Mouse (Mus musculus): ENCODE results near the gene Arid1b.

The Arid1b gene

DNA sequence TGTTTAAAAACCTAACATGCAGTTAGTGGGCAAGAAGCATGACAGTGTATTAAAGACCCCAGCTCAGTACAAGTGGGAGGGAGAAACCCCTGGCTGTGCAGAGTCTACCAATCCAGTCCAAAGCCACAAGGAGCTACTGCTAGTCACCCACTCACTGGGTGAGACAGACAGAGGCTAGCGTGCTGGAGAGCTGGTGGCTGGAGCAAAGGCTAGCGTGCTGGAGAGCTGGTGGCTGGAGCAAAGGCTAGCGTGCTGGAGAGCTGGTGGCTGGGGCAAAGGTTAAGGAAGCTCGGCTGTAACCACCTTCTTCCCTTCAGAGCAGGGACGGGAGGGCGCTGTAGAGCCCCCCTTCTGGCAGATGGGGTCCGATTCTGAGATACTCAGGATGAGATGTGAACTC is 320.6 kb downstream of the Arid1b start:
- DNase-seq (ENCODE audit: low read depth): no peak

DNA sequence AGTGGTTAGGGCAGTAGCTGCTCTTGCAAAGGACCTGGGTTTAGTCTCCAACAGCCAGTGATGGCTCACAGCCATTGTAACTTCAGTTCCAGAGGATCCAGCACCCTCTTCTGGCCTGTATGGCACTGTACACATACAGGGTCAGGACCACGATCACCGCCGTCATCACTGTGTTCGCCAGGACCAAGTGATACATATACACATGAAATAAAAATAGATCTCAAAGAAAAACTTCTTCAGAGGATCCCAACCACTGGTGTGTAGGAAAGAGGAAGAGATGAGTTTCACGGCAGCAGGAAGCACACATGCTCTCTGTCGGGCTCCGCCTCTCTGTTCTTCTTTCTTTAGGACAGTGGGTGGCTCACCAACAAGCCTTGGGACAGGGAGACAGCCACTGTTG is 322.4 kb downstream of the Arid1b start:
- DNase-seq (ENCODE audit: low read depth): peak; percentile 13

DNA sequence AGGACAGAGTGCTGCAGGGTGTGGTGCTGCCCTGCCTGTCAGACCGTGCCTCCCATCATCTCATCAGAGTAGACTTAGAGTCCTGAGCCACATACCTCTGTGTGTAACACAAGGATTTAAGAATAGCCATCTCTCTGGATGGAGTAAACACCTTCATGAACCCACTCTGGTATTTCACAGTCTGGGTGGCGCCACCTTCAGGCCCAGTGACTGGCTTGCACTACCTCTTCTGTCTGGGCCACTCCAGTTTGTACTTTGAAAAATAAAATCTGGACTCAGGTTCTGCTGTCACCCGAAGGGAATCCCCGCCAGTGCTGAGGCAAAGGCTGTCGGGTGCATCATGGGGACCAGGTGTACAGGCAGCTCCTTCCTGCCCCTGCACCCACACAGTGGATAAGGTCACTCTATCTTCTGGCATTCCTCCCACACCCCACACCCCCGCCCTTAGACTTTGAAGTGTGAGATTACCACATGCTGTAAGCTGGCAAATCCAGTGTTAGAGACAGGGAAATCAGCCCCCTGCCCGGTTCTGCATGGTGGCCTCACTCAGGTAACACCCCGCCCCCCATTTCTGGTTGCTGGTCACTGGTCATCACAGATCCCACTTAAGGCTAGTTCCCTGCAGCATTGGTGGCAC is 327.6 kb downstream of the Arid1b start:
- no peak for DNase-seq (ENCODE audit: low read depth)

DNA sequence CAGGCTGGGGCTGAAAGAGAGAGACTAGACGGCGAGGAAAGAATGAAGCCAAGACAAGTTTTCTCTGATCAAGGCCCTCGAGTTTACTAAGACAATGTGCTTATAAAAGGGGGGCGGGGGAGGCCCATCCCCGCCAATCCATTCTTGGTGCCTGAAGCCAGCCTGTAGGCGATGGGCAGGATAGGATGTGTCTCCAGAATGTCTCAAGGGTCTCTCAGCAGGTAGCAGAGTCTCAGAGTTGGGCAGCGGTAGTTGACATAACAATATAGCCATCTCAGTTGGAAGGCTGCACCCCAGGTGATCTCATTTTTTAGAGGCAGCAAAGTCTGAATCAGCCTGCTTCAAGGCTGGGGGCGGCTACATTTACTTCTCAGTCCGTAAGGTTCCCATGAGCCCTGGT is 328.5 kb downstream of the Arid1b start:
- no peak for DNase-seq (ENCODE audit: low read depth)

- peak; percentile 78 for DNase-seq (ENCODE audit: low read depth)
Observed at GRCm38 (mm10) chr17:5323746-5324145, 329.6 kb downstream of the Arid1b start.

- peak; percentile 79 for DNase-seq (ENCODE audit: low read depth)
Observed at GRCm38 (mm10) chr17:5324236-5324876, 330.2 kb downstream of the Arid1b start.

DNA sequence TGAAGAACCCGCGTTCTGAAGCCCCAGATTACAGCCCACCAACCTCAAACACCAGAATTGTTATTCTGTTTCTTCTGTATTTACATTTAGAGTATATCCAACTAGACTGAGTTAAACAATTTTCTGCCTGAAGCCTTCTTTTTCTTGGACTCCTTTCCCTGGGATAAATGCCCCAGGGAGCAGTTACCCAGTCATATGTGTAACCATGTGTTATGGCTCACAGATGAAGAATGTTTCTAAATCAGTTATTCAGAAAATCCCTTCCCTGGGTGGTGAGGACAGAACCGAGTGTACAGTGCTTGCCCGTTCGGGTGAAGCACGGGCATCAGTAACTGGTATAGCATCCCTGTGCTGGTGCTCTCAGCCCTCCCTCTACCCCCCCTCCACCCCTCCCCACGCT is 332.6 kb downstream of the Arid1b start:
- peak; percentile 86 for DNase-seq (ENCODE audit: low read depth)

DNA sequence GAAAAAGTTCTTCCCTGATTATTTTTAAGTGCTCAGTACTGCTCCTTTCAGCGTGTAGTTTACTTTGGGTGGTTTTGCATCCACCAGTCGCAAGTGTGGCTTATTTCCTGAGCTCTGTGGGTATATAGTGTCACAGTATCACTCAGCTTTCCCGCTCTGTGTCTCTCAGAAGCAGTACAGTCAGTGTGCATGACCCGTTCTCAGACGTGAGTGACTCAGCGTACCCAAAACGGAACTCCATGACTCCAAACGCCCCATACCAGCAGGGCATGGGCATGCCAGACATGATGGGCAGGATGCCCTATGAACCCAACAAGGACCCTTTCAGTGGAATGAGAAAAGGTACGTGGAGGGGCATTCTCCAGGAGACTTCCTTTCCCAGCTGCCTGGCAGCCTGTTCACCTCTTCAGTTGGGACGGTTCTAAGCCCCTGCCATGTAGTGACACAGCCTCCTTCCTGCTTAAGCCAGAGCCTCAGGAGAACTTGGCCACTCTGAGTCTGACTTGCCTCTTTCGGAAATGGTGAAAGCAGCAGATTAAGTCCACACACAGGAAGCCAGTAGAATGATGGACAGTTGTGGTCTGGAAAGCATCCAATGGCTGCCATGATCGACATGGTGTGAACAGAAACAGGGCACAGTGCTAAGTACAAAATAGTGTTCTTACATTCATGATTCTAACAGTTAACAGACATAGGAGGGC is 333.5 kb downstream of the Arid1b start:
- peak; percentile 96 for DNase-seq (ENCODE audit: low read depth)

DNA sequence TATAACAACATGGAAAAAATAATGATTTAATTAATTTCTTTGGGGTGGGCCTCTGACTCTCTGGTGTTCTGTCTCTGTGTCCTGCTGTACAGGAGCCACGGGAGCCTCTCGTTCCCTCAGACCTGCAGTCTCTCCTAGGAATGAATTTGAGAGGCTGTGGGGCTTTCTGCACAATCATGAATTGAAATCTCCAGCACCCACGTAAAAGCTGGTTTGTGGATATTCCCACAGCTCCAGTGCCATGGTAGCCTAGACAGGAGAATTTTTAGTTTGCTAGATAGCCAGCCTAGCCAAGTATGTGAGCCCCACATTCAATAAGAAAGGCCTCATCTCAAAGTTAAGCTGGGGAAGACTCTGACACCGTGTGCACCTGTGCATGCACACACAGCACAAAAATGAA is 335.3 kb downstream of the Arid1b start:
- DNase-seq (ENCODE audit: low read depth): no peak

- DNase-seq (ENCODE audit: low read depth): no peak
Observed at GRCm38 (mm10) chr17:5330063-5330462, 335.9 kb downstream of the Arid1b start.

DNA sequence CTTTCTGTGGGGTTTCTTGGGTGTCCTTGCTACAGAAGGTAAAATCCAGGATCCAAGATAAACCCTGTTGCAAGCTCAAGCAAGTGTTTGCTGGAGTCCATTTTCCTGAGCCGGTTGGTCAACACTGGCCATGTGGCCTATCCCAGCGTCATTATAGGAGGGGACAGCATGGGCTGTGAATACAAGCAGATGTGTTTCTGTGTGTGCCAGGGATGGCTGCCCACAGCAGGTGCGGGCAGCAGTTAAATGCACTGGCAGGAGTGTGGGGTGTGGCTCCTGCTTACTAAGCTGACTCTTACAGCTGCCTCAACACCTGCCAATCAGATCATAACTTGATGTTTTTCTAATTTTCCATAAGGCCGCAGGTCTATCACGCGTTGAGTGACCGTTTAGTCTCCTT is 336.5 kb downstream of the Arid1b start:
- DNase-seq (ENCODE audit: low read depth): no peak

GRCm38 (mm10) chr17:5331387-5331786 is 337.3 kb downstream of the Arid1b start:
- DNase-seq (ENCODE audit: low read depth): peak; percentile 48

GRCm38 (mm10) chr17:5334567-5334966 is 340.4 kb downstream of the Arid1b start:
- DNase-seq (ENCODE audit: low read depth): peak; percentile 43

DNA sequence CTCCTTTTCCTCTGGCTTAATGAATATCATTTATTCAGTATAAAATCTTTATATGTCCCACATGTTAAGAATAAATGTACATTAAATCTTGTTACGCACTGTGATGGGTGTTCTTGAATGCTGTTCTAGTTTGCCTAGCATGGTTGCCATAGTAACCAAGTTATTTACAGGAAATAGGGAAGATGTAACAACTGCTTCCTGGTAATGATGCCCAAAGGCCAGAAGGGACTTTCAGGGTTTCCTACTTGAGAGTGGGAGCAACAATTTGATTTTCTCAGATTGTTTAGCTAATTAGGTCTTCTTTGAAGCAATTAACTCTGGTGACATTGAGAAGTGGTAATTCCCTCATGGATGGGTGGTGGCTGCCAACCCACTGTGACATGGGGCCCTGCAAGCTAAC is 350.3 kb downstream of the Arid1b start:
- no peak for DNase-seq (ENCODE audit: low read depth)

DNA sequence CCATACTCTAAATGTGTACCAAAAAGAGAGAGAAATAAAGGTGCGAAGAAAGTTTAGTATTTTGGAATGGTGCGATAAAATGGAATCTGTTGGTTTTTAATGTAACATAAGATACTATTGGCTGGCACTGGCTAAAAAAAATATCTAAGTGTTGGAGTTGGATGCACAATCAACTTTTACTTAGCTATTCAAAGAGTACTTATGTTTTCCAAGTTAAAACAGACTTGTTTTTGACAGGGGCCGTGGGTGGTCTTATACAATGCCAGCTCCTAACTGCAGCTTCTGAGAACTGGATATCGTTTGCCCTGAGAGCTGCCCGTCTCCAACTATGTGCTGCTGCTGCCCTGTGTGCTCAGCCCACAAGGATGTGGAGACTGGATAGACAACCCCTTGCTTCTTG is 351.7 kb downstream of the Arid1b start:
- DNase-seq (ENCODE audit: low read depth): no peak

- peak; percentile 31 for DNase-seq (ENCODE audit: low read depth)
Observed at GRCm38 (mm10) chr17:5352901-5353300, 358.8 kb downstream of the Arid1b start.

DNA sequence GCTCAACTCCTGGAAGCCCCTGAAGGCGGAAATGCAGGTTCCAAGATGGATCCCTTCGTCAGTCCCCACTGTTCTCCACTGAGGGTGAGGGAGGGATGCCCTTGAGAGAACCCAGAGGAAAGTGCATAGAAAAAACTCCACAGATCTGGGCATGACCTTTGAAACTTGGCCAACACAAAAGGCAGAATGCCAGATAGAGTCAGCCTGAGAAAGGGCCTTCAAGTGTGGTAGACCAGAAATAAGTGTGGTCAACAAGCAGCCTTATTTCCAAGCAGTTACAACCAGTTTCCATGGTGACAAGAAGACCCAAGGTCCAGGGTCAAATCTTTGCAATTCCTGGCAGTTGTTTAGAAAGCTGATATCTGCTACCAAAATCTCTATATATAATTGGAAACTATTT is 366.6 kb downstream of the Arid1b start:
- DNase-seq (ENCODE audit: low read depth): no peak

DNA sequence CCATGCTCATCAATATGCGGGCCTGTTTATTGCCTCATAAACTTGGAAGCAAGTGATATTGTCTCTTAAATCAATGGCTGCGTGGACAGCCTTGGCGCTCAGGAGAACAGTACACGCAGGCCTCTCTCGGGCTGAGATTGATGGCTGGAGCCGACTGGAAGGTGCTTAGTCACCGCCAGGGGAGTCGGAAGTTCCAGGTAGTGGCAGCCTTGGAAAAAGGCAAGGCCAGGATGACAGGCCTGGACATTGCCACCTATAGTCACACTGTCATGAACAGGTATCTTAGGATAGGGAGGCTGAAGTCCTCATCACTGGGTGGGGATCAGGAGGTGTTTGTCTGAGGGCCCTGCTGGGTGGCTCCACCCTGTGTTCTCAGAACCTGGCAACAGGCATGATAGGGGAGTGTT is 371.9 kb downstream of the Arid1b start:
- no peak for DNase-seq (ENCODE audit: low read depth)

- DNase-seq (ENCODE audit: low read depth): no peak
Observed at GRCm38 (mm10) chr17:5371032-5371431, 376.9 kb downstream of the Arid1b start.

DNA sequence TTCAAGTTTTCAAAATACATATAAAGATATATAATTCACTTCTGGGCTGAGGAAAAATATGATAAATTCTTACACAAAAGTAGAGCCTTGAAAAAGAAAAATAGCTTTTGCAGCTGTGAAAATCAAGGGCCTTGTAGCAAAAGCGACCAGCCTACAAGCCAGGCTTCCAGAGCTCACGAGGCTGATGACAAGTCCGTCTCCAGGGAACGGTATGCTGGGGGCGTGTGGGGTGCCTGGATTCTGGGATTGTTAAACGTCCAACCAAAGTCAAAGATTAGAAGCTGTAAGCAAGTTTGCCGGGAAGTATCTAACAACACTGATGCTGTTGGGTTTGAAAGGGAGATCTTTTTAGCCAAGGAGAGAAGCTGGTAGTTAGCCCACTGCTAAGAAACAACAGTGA is 377.4 kb downstream of the Arid1b start:
- no peak for DNase-seq (ENCODE audit: low read depth)

- no peak for DNase-seq (ENCODE audit: low read depth)
Observed at GRCm38 (mm10) chr17:5372951-5373350, 378.8 kb downstream of the Arid1b start.

GRCm38 (mm10) chr17:5377151-5377929 is 383.2 kb downstream of the Arid1b start:
- no peak for DNase-seq (ENCODE audit: low read depth)

DNA sequence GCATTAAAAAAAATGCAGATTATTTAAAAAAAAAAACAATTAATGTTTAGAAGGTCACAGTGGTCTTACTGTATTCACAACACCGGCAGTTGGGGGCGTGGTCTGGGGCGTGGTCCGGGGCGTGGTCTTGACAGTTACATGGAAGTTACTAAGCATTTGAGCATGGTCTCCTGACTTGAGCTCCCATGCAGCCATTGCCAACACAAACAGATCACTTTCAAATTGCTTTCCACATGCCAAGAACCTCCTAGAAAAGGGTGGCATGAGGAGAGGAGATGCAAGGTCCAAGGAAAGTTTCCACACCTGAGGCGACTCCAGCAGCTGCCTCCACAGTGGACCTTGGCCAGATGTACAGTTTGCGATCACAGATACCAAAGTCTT is 383.8 kb downstream of the Arid1b start:
- DNase-seq (ENCODE audit: low read depth): peak; percentile 68
